Mouse (Mus musculus) embryonic facial prominence, embryonic 14.5 days (tissue): ENCODE measurements at regions not wholly inside any gene's neighbourhood (a gene's known extent, or its start where the extent isn't known, plus 50 kb on each side); places are given as distances from the start of the nearest gene placed in this dataset.

Experiments
- ATAC-seq: fragments of 200-750 bp; cut with Nextera tagmentation; 2 replicates; pipeline ENCODE4 v1.8.0; 2017; ENCODE audit warnings: low read depth, moderate number of reproducible peaks, moderate TSS enrichment
- DNase-seq: peaks from one replicate; pipeline ENCODE4 v3.0.0-alpha.2; 2015; ENCODE audit warnings: low spot score
- H3K27ac ChIP-seq: fragments of 300-500 bp; sonication (generic); replicated peaks from 2 replicates; pipeline ENCODE4 v1.5.1; 2014; ENCODE audit warnings: low read depth, mild to moderate bottlenecking, low read length, moderate library complexity
- H3K27me3 ChIP-seq: fragments of 300-500 bp; sonication (generic); replicated peaks from 2 replicates; pipeline ENCODE4 v1.6.1; 2014; ENCODE audit warnings: low read length; ENCODE audit not compliant: control insufficient read depth, insufficient read depth
- H3K36me3 ChIP-seq: fragments of 300-500 bp; sonication (generic); 2 replicates; pipeline ENCODE4 v1.6.1; 2014; ENCODE audit warnings: low read length, mixed read lengths; ENCODE audit not compliant: control insufficient read depth, insufficient read depth
- H3K4me1 ChIP-seq: fragments of 300-500 bp; sonication (generic); 2 replicates; pipeline ENCODE4 v1.6.1; 2014; ENCODE audit warnings: antibody characterized with exemption, low read length; ENCODE audit not compliant: control insufficient read depth, insufficient read depth
- H3K4me2 ChIP-seq: fragments of 300-500 bp; sonication (generic); 2 replicates; pipeline ENCODE4 v1.6.1; 2014; ENCODE audit warnings: low read depth, mild to moderate bottlenecking, low read length, moderate library complexity, mixed read lengths
- H3K4me3 ChIP-seq: fragments of 300-500 bp; sonication (generic); 2 replicates; pipeline ENCODE4 v1.5.1; 2014; ENCODE audit warnings: low read depth, mild to moderate bottlenecking, low read length
- H3K9ac ChIP-seq: fragments of 300-500 bp; sonication (generic); 2 replicates; pipeline ENCODE4 v1.6.1; 2014; ENCODE audit warnings: low read depth, mild to moderate bottlenecking, low read length, moderate library complexity, mixed read lengths
- H3K9me3 ChIP-seq: fragments of 300-500 bp; sonication (generic); 2 replicates; pipeline ENCODE4 v1.6.1; 2016; ENCODE audit warnings: low read length; ENCODE audit not compliant: control insufficient read depth
- WGBS: fragments of 180-500 bp; shearing (Covaris S2); extraction: QIAGEN DNeasy Blood & Tissue Kit; methylation state at CpG from one replicate; pipeline ENCODE4 v1.1.7; 2014; 5-methylcytosine and 5-hydroxymethylcytosine counted together

DNA sequence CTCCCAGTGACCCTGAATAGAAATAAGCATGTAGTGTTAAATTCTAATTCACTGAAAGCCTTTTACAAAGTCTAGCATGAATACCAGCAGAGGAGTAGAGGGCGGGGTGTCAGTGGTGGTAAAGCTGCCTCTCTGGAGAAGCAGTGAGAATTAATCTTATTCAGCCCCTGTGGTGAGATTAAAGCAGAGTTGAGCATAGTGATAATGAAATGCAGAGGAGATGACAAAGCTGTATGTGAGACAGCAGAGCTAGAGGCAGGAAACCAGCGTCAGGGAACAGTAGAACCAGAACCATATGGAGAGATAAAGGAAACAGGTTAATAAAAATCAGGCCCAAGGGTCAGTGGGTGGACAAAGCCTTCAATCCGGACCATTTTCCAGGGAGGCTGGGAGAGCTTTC, 1827.2 kb downstream of the Poteg start:
- no peak for DNase-seq
- Histone ChIP-seq H3K4me3 (no peak overlapping the region), H3K27me3 (no peaks in the 10 kb centered on the region), H3K27ac (no peak overlapping the region), H3K36me3 (no peaks in the 10 kb centered on the region), H3K9ac (no peak overlapping the region), H3K4me2 (no peak overlapping the region), H3K4me1 (no peaks in the 10 kb centered on the region), H3K9me3 (no peaks in the 10 kb centered on the region)
- 22% methylated on average over 3 of the region's 3 CpGs for WGBS
- ATAC-seq, result no peak

DNA sequence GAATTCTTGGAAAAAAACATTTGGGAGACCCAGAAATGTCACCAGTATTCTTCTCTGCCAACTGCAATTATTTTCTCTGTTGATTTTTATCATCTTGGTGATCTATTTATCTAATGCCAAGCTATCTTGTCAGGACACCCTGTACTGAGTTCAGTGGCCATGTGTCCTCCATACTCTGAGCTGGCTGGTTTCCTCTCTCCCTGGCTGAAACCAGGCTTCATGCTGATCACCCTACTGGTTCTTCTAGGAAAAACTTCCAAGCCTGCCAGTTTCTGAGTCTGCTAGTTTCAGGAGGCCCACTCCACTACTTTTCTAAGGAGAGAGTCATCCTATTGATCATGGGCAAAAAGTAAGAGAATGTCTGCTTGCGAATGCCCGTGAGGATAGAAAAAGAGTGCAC, 1831.2 kb downstream of the Poteg start:
- no peaks in the 10 kb centered on the region for H3K27me3 ChIP-seq
- no peak overlapping the region for H3K9ac ChIP-seq
- ATAC-seq (no peak), DNase-seq (no peak)
- H3K27ac ChIP-seq, result no peak overlapping the region
- WGBS, result 85% methylated on average over 2 of the region's 2 CpGs
- H3K4me1 ChIP-seq, result no peaks in the 10 kb centered on the region
- no peaks in the 10 kb centered on the region for H3K9me3 ChIP-seq
- H3K4me3 ChIP-seq, result no peak overlapping the region
- H3K4me2 ChIP-seq, result no peak overlapping the region
- no peaks in the 10 kb centered on the region for H3K36me3 ChIP-seq

DNA sequence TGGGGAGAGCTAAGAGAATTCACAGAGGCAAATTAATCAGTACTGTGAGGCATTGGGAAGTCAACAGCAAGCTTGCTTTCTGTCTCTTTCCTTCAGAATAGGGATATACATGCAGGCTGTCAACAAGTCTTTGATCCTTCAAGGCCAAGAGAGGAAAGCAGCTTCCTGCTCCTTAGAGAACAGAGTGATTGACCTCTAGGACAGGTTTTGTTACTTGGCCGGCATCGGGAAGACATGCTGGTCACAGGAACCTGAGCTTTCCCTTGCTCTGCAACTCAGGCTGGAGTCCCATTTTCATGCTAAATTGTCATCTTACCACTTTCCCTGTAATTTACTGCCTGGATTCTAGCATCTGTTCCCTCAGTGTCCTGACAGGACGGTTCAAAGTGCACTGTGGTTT, 1831.8 kb downstream of the Poteg start:
- 26% methylated on average over 3 of the region's 3 CpGs for WGBS
- no peak for ATAC-seq
- H3K27ac ChIP-seq, result no peak overlapping the region

DNA sequence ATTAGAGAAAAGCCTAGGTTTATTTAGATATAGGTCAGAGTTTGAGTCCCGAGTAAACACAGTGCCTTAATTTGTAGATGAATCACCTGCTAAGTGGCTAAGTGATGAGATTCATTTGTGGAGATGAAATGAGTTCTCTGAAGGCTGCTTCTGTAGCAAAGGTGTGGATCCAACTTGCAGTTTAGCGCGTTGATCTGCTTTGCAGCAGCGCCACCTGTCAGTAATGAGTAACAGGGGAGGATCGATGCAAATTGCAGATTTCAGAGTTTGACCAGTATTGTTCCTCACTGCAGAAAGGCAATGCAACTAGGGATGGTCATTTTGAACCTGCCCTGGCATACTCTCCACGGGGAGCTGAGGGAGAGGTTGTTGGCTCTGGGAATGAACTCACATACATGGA, 1842.9 kb downstream of the Poteg start:
- no peak overlapping the region for H3K4me3 ChIP-seq
- 6% methylated on average over 6 of the region's 6 CpGs for WGBS
- no peaks in the 10 kb centered on the region for H3K4me1 ChIP-seq
- ATAC-seq (no peak), DNase-seq (peak; percentile 51)
- H3K9me3 ChIP-seq, result no peaks in the 10 kb centered on the region
- no peak overlapping the region for H3K27ac ChIP-seq
- no peak overlapping the region for H3K4me2 ChIP-seq
- H3K9ac ChIP-seq, result no peak overlapping the region
- H3K36me3 ChIP-seq, result no peaks in the 10 kb centered on the region
- H3K27me3 ChIP-seq, result no peaks in the 10 kb centered on the region

More for the DNA sequence above, 1831.8 kb downstream of the Poteg start:
- Histone ChIP-seq H3K9ac (no peak overlapping the region), H3K4me1 (no peaks in the 10 kb centered on the region), H3K4me2 (no peak overlapping the region), H3K9me3 (no peaks in the 10 kb centered on the region), H3K36me3 (no peaks in the 10 kb centered on the region), H3K27me3 (no peaks in the 10 kb centered on the region), H3K4me3 (no peak overlapping the region)
- no peak for DNase-seq
